Mouse (Mus musculus): ENCODE data around the gene Pigt. TPM values are rescaled to one million over a fixed set of nuclear protein-coding genes. Genes with fewer than 3 reads are reported as not detected.

The Pigt gene
- total and polyA plus RNA-seq, 3 experiments, result 31.3 to 51.3 (median 31.5) TPM

DNA sequence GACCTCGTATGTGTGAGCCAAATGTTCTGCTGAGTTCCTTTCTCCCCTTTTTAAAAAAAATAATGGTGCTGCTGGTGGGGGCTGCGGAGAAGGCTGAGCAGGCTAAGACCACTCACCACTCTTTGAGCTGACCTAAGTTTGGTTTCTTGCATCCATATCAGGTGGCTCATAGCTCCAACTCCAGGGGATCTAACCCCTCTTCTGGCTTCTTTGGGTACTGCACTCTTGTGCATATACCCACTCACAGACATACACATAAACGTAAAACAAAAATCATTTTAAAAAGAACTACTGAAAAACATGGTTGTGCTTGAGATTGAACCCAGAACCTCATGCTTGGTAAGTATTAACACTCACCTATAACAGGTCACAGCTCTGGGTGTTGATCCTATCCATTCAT lies 7.6 kb downstream of the Pigt start:
- no peak overlapping the region for H3K4me3 ChIP-seq
- no peaks in the 10 kb centered on the region for H3K36me3 ChIP-seq (ENCODE audit: control insufficient read depth, insufficient read depth, low read length)
- H3K9ac ChIP-seq (ENCODE audit: low read depth, low read length), result no peak overlapping the region
- intact Hi-C loops (cut with DNase I), result no loop called here
- no peaks in the 10 kb centered on the region for H3K4me1 ChIP-seq (ENCODE audit: control insufficient read depth, insufficient read depth, low read length)
- peak; percentile 21; the same call in 1 of the 2 replicates for TF ChIP-seq CTCF (IDR thresholded peaks at IDR 0.05)
- TF ChIP-seq EP300 (IDR thresholded peaks at IDR 0.05; ENCODE audit: insufficient read depth, low read depth, low read length), result no peak
- H3K27me3 ChIP-seq (ENCODE audit: control insufficient read depth, insufficient read depth, low read length), result no peaks in the 10 kb centered on the region
- no peaks in the 10 kb centered on the region for H3K79me2 ChIP-seq (replicated peaks; ENCODE audit: control insufficient read depth, insufficient read depth, low read length)
- 96% methylated on average over 3 of the region's 3 CpGs for WGBS
- no peak for DNase-seq
- no peak overlapping the region for H3K27ac ChIP-seq

DNA sequence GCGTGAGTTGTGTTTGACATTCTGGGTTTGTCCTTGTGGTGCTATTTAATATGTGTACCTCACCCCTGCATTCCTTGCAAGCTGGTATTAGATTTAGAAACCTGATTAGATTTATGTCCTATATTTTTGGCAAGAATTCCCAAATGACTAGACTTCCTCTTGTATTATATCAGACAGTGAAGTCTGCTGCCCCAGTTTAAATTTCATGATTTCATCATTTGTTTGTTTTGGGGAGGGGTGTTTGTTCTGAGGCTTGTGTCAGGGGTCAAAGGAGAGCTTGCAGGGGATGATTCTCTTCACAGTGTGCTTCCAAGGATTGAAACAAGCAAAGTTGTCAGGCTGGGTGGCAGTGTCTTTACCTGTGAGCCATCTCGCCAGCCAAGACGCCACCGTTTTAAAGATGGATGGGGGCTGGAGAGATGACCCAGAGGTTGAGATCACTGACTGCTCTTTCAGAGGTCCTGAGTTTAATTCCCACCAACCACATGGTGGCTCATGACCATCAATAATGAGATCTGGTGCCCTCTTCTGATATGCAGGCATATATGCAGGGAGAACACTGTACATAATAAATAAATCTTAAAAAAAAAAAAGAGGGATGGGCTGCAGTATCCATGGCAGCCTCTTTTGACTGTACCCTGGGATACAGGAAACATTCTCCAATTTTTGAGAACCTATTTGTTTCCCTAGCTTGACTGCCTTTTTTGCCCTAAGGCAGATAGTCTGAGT lies 8.5 kb downstream of the Pigt start:
- no peaks in the 10 kb centered on the region for H3K36me3 ChIP-seq (ENCODE audit: control insufficient read depth, insufficient read depth, low read length)
- WGBS, result 95% methylated on average over 4 of the region's 4 CpGs
- no peak overlapping the region for H3K27ac ChIP-seq
- no peaks in the 10 kb centered on the region for H3K79me2 ChIP-seq (replicated peaks; ENCODE audit: control insufficient read depth, insufficient read depth, low read length)
- no peak overlapping the region for H3K4me3 ChIP-seq
- no peak for DNase-seq
- TF ChIP-seq POLR2A (IDR thresholded peaks at IDR 0.05; ENCODE audit: insufficient read depth, low read depth, low read length), result no peak
- 0 out of 2 replicates have a peak, but pooled peaks have one; percentile 7 for TF ChIP-seq CTCF (IDR thresholded peaks at IDR 0.05)
- intact Hi-C loops (cut with DNase I), result no loop called here
- H3K9ac ChIP-seq (ENCODE audit: low read depth, low read length), result no peak overlapping the region
- H3K4me1 ChIP-seq (ENCODE audit: control insufficient read depth, insufficient read depth, low read length), result no peaks in the 10 kb centered on the region
- H3K27me3 ChIP-seq (ENCODE audit: control insufficient read depth, insufficient read depth, low read length), result no peaks in the 10 kb centered on the region

DNA sequence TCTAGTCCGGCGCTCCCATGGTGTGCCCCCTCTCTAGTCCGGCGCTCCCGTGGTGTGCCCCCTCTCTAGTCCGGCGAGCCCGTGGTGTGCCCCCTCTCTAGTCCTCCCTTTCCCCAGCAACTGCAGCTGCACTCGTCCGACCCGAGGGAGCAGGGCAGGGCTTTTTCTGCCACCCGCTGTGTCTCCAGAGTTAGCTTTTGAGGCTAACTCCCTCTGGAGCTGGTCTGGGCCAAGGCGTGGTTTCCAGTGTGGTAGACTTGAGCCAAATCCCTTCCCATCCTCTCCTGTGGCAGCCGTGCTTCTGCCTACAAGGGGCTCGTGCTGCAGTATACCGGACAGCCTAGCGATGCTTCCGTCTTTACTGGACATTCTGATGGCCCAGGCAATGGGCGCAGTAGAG lies 10.5 kb downstream of the Pigt start:
- 80% methylated on average over 19 of the region's 19 CpGs for WGBS

DNA sequence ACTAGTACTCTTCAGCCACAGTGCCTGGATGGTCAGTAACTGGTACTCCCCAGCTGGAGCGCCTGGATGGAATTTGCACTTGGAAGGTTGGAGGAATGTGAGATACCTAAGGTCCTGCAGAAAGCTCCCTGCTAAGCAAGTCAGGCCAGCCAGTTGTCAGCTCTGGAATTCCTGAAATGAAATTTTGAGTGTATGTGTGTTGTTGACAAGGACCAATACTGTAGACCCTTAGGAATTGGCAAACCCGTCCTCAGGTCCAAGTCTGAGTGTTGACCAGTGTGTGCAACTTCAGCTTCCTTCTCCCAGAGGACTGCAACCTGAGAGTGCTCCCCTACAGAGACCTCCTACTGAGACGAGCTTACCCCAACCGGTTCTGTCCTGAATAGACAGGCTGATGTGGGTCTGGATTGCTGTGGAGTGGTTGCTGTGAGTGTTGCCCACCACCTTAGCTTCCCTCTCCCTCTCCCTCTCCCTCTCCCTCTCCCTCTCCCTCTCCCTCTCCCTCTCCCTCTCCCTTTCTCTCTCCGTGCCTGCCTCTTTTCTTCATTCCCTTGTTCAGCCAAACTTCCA lies 13.4 kb downstream of the Pigt start:
- H3K9ac ChIP-seq (ENCODE audit: low read depth, low read length), result no peak overlapping the region
- no peak overlapping the region for H3K4me3 ChIP-seq
- WGBS, result 37% methylated on average over 4 of the region's 5 CpGs
- H3K27me3 ChIP-seq (ENCODE audit: control insufficient read depth, insufficient read depth, low read length), result no peaks in the 10 kb centered on the region
- no peak overlapping the region; the same call in 1 of the 2 replicates for H3K27ac ChIP-seq
- peaks cover 11% of the 10 kb centered on the region for H3K4me1 ChIP-seq (ENCODE audit: control insufficient read depth, insufficient read depth, low read length)
- no peaks in the 10 kb centered on the region for H3K79me2 ChIP-seq (replicated peaks; ENCODE audit: control insufficient read depth, insufficient read depth, low read length)
- intact Hi-C loops (cut with DNase I), result no loop called here
- TF ChIP-seq CTCF (IDR thresholded peaks at IDR 0.05) (no peak), EP300 (IDR thresholded peaks at IDR 0.05; ENCODE audit: insufficient read depth, low read depth, low read length) (no peak), POLR2A (IDR thresholded peaks at IDR 0.05; ENCODE audit: insufficient read depth, low read depth, low read length) (no peak)
- DNase-seq, result no peak
- no peaks in the 10 kb centered on the region for H3K36me3 ChIP-seq (ENCODE audit: control insufficient read depth, insufficient read depth, low read length)

More for the DNA sequence above, 10.5 kb downstream of the Pigt start:
- DNase-seq, result no peak
- no peak overlapping the region for H3K27ac ChIP-seq
- no peaks in the 10 kb centered on the region for H3K79me2 ChIP-seq (replicated peaks; ENCODE audit: control insufficient read depth, insufficient read depth, low read length)
- H3K4me1 ChIP-seq (ENCODE audit: control insufficient read depth, insufficient read depth, low read length), result peaks cover 4% of the 10 kb centered on the region
- TF ChIP-seq CTCF (IDR thresholded peaks at IDR 0.05) (no peak), POLR2A (IDR thresholded peaks at IDR 0.05; ENCODE audit: insufficient read depth, low read depth, low read length) (no peak), EP300 (IDR thresholded peaks at IDR 0.05; ENCODE audit: insufficient read depth, low read depth, low read length) (no peak)
- intact Hi-C loops (cut with DNase I), result no loop called here
- no peaks in the 10 kb centered on the region for H3K27me3 ChIP-seq (ENCODE audit: control insufficient read depth, insufficient read depth, low read length)
- no peak overlapping the region for H3K4me3 ChIP-seq
- H3K9ac ChIP-seq (ENCODE audit: low read depth, low read length), result no peak overlapping the region
- no peaks in the 10 kb centered on the region for H3K36me3 ChIP-seq (ENCODE audit: control insufficient read depth, insufficient read depth, low read length)

DNA sequence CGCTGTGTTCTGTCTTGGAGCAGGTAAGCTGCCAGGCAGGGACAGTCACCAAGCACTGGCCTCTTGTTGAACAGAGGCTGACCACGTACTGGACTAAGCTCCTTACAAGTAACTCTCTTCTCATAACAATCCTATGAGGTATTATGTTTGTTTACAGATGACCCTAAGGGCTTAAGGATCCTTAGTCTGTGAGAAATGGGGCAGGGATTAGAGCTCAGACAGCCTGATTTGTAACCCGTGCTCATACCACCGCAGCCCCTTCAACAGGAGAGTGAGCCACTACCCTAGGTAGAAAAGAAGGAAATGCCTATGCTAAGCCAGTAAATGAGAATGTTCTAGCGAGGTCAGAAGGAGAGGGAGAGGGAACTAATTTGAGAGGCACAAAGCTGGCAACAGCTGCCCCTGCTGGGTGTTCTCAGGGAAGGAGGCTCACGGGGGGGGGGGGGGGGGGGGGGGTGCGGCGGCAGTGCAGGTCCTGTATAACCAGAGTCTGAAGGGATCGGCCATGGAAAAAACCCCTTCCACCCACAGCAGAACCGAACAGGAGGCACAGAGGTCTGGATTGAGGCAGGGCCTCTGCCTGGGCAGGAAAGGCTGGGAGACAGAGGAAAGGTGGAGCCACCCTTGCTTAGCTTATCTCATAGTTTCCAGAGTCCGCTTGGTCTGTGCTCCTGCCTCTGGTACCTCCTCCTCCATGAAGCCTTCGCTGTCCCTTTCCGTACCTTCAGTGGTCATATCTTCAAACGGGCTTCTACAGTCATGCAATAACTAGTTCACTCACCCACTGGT lies 15.0 kb downstream of the Pigt start:
- no peaks in the 10 kb centered on the region for H3K36me3 ChIP-seq (ENCODE audit: control insufficient read depth, insufficient read depth, low read length)
- WGBS, result 38% methylated on average over 12 of the region's 14 CpGs
- intact Hi-C loops (cut with DNase I), result no loop called here
- peaks cover 11% of the 10 kb centered on the region for H3K4me1 ChIP-seq (ENCODE audit: control insufficient read depth, insufficient read depth, low read length)
- H3K4me3 ChIP-seq, result no peak overlapping the region
- H3K27me3 ChIP-seq (ENCODE audit: control insufficient read depth, insufficient read depth, low read length), result no peaks in the 10 kb centered on the region
- peak in 1 of 2 experiments; percentile 41 for DNase-seq
- H3K9ac ChIP-seq (ENCODE audit: low read depth, low read length), result no peak overlapping the region
- TF ChIP-seq EP300 (IDR thresholded peaks at IDR 0.05; ENCODE audit: insufficient read depth, low read depth, low read length) (0 out of 2 replicates have a peak, but pooled peaks have one; percentile 44), POLR2A (IDR thresholded peaks at IDR 0.05; ENCODE audit: insufficient read depth, low read depth, low read length) (0 out of 2 replicates have a peak, but pooled peaks have one; percentile 23), CTCF (IDR thresholded peaks at IDR 0.05) (no peak)
- no peaks in the 10 kb centered on the region for H3K79me2 ChIP-seq (replicated peaks; ENCODE audit: control insufficient read depth, insufficient read depth, low read length)
- H3K27ac ChIP-seq, result peak overlapping the region; percentile 66
